Mouse (Mus musculus) B cell, adult 62 days (primary cell): ENCODE measurements around the gene Pomt1. TPM values are rescaled to one million over a fixed set of nuclear protein-coding genes. Genes with fewer than 3 reads are reported as not detected.

Source experiments
- total RNA-seq: library from RNA; stranded (reverse); gene quantifications from 4 replicates; pipeline ENCODE4 v1.2.4, GENCODE M21; 2023

Gene Pomt1
- total RNA-seq = 16.1 to 20.4 TPM (median 18.2 TPM) in 4 replicates

GRCm38 (mm10) chr2:32235886-32236759 lies at the start of gene Pomt1:
Gene Pomt1, plus strand, starts transcription at chr2:32236590.

GRCm38 (mm10) chr2:32259657-32260417 lies 23.4 kb downstream of the Pomt1 start, which contains the start of gene Uck1:
Gene Uck1, minus strand, starts transcription at chr2:32260159.

GRCm38 (mm10) chr2:32287334-32287840 lies 51.0 kb downstream of the Pomt1 start, which contains the start of gene Golga2:
Gene Golga2, plus strand, starts transcription at chr2:32287384.

GRCm38 (mm10) chr2:32287923-32288367 lies 51.6 kb downstream of the Pomt1 start, which contains the start of gene Swi5:
Gene Swi5, minus strand, starts transcription at chr2:32288075.

Other genes starting within 250 kb of the Pomt1 start
- gene Fam78a, start 151.7 kb upstream of the Pomt1 start, total RNA-seq = 12.5 to 18.2 TPM (median 14.8 TPM) in 4 replicates
- 0.29 to 0.49 TPM (median 0.30 TPM) in 3 of 4 replicates, not detected in the other for gene Plpp7, start 141.1 kb upstream of the Pomt1 start, total RNA-seq
- gene Prrc2b, start 85.5 kb upstream of the Pomt1 start, total RNA-seq = 94.0 to 99.1 TPM (median 96.9 TPM) in 4 replicates
- 120 to 136 TPM (median 126 TPM) in 4 replicates for gene Uck1, start 23.6 kb downstream of the Pomt1 start, total RNA-seq
- gene Golga2, start 50.8 kb downstream of the Pomt1 start, total RNA-seq = 60.2 to 74.9 TPM (median 69.9 TPM) in 4 replicates
- gene Swi5, start 51.5 kb downstream of the Pomt1 start, total RNA-seq = 75.2 to 96.3 TPM (median 76.7 TPM) in 4 replicates
- gene Ciz1, start 115.7 kb downstream of the Pomt1 start, total RNA-seq = 129 to 145 TPM (median 135 TPM) in 4 replicates
- gene Dnm1, start 116.7 kb downstream of the Pomt1 start, total RNA-seq = 0.53 TPM in 1 of 4 replicates, not detected in the others
- gene 1110008P14Rik, start 145.3 kb downstream of the Pomt1 start, total RNA-seq = 45.9 to 49.6 TPM (median 48.1 TPM) in 4 replicates
- 1.1 to 2.4 TPM (median 2.2 TPM) in 3 of 4 replicates, not detected in the other for gene Lcn2, start 151.7 kb downstream of the Pomt1 start, total RNA-seq
- 7.4 to 9.9 TPM (median 9.3 TPM) in 4 replicates for gene Ptges2, start 159.3 kb downstream of the Pomt1 start, total RNA-seq
- 4.3 to 4.8 TPM (median 4.6 TPM) in 4 replicates for gene Naif1, start 213.9 kb downstream of the Pomt1 start, total RNA-seq
- gene Slc25a25, start 214.9 kb downstream of the Pomt1 start, total RNA-seq = 38.8 to 45.2 TPM (median 41.0 TPM) in 4 replicates